Mouse (Mus musculus) midbrain, postnatal 0 days (tissue): ENCODE measurements around the gene Dedd2. TPM values are rescaled to one million over a fixed set of nuclear protein-coding genes. Genes with fewer than 3 reads are reported as not detected.

Experiments used
- ATAC-seq: fragments of 200-750 bp; cut with Nextera tagmentation; 2 replicates; pipeline ENCODE4 v1.8.0; 2017; ENCODE audit warnings: moderate number of reproducible peaks, mild to moderate bottlenecking, moderate TSS enrichment, moderate library complexity; ENCODE audit not compliant: low FRiP score
- DNase-seq: peaks from one replicate; pipeline ENCODE4 v3.0.0-alpha.2; 2015; ENCODE audit warnings: low spot score
- H3K27ac ChIP-seq: fragments of 300-500 bp; sonication (generic); 2 replicates; pipeline ENCODE4 v1.5.1; 2014; ENCODE audit warnings: low read depth, mild to moderate bottlenecking, low read length, mixed read lengths
- H3K27me3 ChIP-seq: fragments of 300-500 bp; sonication (generic); 2 replicates; pipeline ENCODE4 v1.6.1; 2014; ENCODE audit warnings: low read length, control low read depth, mixed read lengths; ENCODE audit not compliant: insufficient read depth
- H3K36me3 ChIP-seq: fragments of 300-500 bp; sonication (generic); 2 replicates; pipeline ENCODE4 v1.6.1; 2014; ENCODE audit warnings: low read length, control low read depth, mixed read lengths; ENCODE audit not compliant: insufficient read depth
- H3K4me1 ChIP-seq: fragments of 300-500 bp; sonication (generic); 2 replicates; pipeline ENCODE4 v1.6.1; 2014; ENCODE audit warnings: mild to moderate bottlenecking, control low read depth, antibody characterized with exemption, low read length, mixed read lengths; ENCODE audit not compliant: insufficient read depth
- H3K4me2 ChIP-seq: fragments of 300-500 bp; sonication (generic); 2 replicates; pipeline ENCODE4 v1.6.1; 2014; ENCODE audit warnings: low read depth, mild to moderate bottlenecking, low read length, mixed read lengths; ENCODE audit not compliant: poor library complexity, severe bottlenecking
- H3K4me3 ChIP-seq: fragments of 300-500 bp; sonication (generic); 2 replicates; pipeline ENCODE4 v1.5.1; 2014; ENCODE audit warnings: low read depth, mild to moderate bottlenecking, low read length, moderate library complexity
- H3K9ac ChIP-seq: fragments of 300-500 bp; sonication (generic); replicated peaks from 2 replicates; pipeline ENCODE4 v1.6.1; 2014; ENCODE audit warnings: mild to moderate bottlenecking, low read length, moderate library complexity, mixed read lengths; ENCODE audit not compliant: poor library complexity, severe bottlenecking
- H3K9me3 ChIP-seq: fragments of 300-500 bp; sonication (generic); 2 replicates; pipeline ENCODE4 v1.6.1; 2016; ENCODE audit warnings: low read length, control low read depth
- CTCF ChIP-seq: IDR thresholded peaks from 2 replicates; pipeline ENCODE4 v1.5.1; 2016; ENCODE audit warnings: antibody characterized with exemption, mild to moderate bottlenecking
- WGBS: fragments of 180-500 bp; shearing (Covaris S2); extraction: QIAGEN DNeasy Blood & Tissue Kit; methylation state at CpG from one replicate; pipeline ENCODE4 v1.1.7; 2014; 5-methylcytosine and 5-hydroxymethylcytosine counted together
- polyA plus RNA-seq: library from polyadenylated mRNA; unstranded; fragments of >200 nt; fragmentation: Nextera tagmentation; extraction: Ambion mirVana; gene quantifications from 2 replicates; pipeline ENCODE4 v1.2.1, GENCODE M21; 2015
- total RNA-seq: library from RNA; depleted of rRNA; stranded (reverse); fragments of >200 nt; gene quantifications from 2 replicates; pipeline ENCODE4 v1.2.3, GENCODE M21; 2014

Gene Dedd2
- total and polyA plus RNA-seq, 2 experiments from 2014 or later, result 17.7 to 27.8 TPM

DNA sequence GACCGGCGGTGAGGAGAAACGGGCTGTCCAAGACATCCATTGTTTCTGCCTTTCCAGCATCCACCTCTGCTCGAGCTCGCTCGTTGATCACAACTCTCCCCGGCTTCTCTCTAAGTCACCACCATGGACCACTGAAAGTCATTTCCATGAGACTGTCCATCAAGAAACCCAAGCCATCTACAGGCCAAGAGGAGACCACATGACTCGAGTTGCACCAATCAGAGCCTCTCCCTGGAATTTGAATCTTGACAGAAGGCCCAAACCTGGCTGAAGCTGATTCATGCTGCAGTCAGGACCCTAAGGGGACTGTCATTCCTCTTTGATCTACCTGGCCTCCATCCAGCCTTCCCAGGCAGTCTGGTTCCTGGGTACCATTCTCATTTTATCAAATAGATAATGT is 28.3 kb downstream of the Dedd2 start:
- Histone ChIP-seq H3K4me1 (no peaks in the 10 kb centered on the region), H3K4me3 (no peak overlapping the region), H3K9ac (no peak overlapping the region), H3K36me3 (no peaks in the 10 kb centered on the region), H3K27me3 (no peaks in the 10 kb centered on the region), H3K9me3 (no peaks in the 10 kb centered on the region), H3K4me2 (no peak overlapping the region), H3K27ac (no peak overlapping the region)
- TF ChIP-seq CTCF, result no peak
- 71% methylated on average over 8 of the region's 8 CpGs for WGBS
- peak; percentile 80 for ATAC-seq
- DNase-seq, result peak; percentile 64

DNA sequence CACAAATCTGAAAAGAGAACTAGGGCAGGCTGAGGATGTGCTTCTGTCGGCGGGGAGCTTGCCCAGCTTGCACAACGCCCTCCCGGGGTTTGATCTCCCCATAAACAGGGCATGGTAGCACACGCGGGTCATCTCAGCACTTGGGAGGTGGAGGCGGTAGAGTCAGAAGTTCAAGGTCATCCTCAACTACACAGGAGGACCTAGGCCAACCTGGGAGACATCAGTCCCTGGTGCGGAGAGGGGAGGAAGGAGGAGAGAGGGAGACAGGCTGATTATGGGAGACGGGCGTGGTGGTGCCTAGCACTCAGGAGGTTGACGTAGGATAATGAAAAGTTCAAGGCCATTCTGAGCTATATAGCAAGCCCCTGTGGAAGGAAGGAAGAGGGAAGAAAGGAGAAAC is 29.6 kb downstream of the Dedd2 start:
- Histone ChIP-seq H3K27ac (no peak overlapping the region), H3K9me3 (no peaks in the 10 kb centered on the region), H3K4me3 (no peak overlapping the region), H3K36me3 (no peaks in the 10 kb centered on the region), H3K9ac (no peak overlapping the region), H3K4me1 (no peaks in the 10 kb centered on the region), H3K27me3 (no peaks in the 10 kb centered on the region), H3K4me2 (no peak overlapping the region)
- no peak for TF ChIP-seq CTCF
- ATAC-seq (no peak), DNase-seq (no peak)
- 86% methylated on average over 11 of the region's 11 CpGs for WGBS

GRCm38 (mm10) chr7:25187662-25188650 is 32.5 kb downstream of the Dedd2 start:
- Histone ChIP-seq H3K9ac (no peak overlapping the region), H3K9me3 (no peaks in the 10 kb centered on the region), H3K4me1 (no peaks in the 10 kb centered on the region), H3K4me3 (no peak overlapping the region), H3K27ac (no peak overlapping the region), H3K27me3 (peaks cover 2% of the 10 kb centered on the region; the same call in 1 of the 2 replicates), H3K4me2 (no peak overlapping the region), H3K36me3 (no peaks in the 10 kb centered on the region)
- WGBS, result 32% methylated on average over 21 of the region's 21 CpGs
- TF ChIP-seq CTCF, result peak; percentile 99
- DNase-seq, result peak; percentile 93
- ATAC-seq, result peak; percentile 53; the same call in 1 of the 2 replicates

DNA sequence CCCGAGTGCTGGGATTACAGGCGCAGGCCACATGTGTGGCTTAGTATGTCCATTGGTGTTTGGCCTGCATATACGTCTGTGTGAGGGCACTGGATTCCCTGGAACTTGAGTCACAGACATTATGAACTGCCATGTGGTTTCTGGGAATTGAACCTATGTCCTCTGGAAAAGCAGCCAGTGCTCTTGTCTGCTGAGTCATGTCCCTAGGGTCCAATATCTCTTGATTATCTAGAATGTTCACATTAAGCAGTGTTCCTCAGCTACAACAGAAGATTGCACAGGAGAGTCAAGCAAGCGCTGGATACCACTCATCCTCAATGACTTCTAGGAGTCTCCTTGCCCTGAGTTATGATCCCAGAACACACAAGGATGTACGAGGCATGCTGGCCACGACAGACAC is 36.3 kb downstream of the Dedd2 start:
- H3K27ac ChIP-seq, result no peak overlapping the region
- no peaks in the 10 kb centered on the region for H3K9me3 ChIP-seq
- no peaks in the 10 kb centered on the region for H3K4me1 ChIP-seq
- H3K4me3 ChIP-seq, result no peak overlapping the region
- no peak for TF ChIP-seq CTCF
- WGBS, result 84% methylated on average over 6 of the region's 6 CpGs
- H3K4me2 ChIP-seq, result no peak overlapping the region
- no peak overlapping the region for H3K9ac ChIP-seq
- peaks cover 4% of the 10 kb centered on the region; the same call in 1 of the 2 replicates for H3K27me3 ChIP-seq
- no peaks in the 10 kb centered on the region for H3K36me3 ChIP-seq
- ATAC-seq, result no peak
- DNase-seq, result no peak

DNA sequence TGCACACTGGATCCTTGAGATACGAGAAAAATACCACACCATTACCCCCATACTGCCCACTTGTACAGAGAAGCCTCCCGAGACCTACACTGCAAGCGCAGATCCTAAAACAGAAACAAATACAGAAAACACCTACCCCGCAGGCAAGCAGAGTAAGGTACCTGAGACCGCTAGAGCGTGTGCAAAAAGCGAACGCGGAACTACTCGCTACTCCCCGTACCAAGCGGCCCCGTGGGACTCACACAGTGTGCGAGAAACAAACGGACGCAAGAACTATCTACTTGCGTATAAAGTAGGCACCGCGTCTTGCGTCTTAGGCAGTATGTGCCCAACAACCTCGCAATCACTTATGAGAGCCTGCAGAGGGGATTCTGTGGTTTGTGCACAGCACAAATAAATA is 38.6 kb downstream of the Dedd2 start:
- TF ChIP-seq CTCF, result no peak
- no peak for ATAC-seq
- no peak overlapping the region for H3K27ac ChIP-seq

DNA sequence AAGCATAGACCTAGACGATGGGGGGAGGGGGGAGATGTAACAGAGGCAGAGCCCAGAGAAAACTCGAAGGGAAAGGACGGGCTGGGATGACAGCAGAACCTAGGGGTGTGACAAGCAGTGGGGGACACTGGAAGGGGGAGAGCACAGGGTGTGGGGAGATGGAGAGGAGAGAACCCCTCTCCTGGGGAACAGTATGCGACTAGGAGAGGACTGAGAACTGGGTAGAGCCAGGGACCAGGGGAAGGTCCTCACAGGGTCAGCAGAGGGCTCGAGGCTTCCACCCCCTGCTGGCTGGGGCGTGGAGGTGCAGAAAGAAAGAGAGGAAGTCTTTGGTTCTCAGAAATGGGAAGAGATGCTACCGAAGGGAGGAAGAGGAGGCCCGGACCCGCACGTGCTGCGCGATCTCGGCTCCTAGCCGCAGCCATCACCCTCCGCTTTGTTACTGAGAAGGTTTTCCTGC is 39.1 kb downstream of the Dedd2 start:
- peak; percentile 28 for DNase-seq
- WGBS, result under 1% methylated on average over 15 of the region's 15 CpGs
- TF ChIP-seq CTCF, result peak; percentile 71
- H3K36me3 ChIP-seq, result no peaks in the 10 kb centered on the region
- H3K4me3 ChIP-seq, result peak overlapping the region; percentile 30
- H3K4me1 ChIP-seq, result peaks cover 6% of the 10 kb centered on the region
- H3K4me2 ChIP-seq, result peak overlapping the region; percentile 66
- H3K27me3 ChIP-seq, result peaks cover 4% of the 10 kb centered on the region; the same call in 1 of the 2 replicates
- ATAC-seq, result no peak
- H3K9me3 ChIP-seq, result no peaks in the 10 kb centered on the region
- H3K27ac ChIP-seq, result no peak overlapping the region
- no peak overlapping the region for H3K9ac ChIP-seq

More for the DNA sequence above, 38.6 kb downstream of the Dedd2 start:
- peaks cover 4% of the 10 kb centered on the region; the same call in 1 of the 2 replicates for H3K27me3 ChIP-seq
- H3K36me3 ChIP-seq, result no peaks in the 10 kb centered on the region
- 5% methylated on average over 21 of the region's 21 CpGs for WGBS
- H3K9ac ChIP-seq, result peak overlapping the region; percentile 36
- H3K4me1 ChIP-seq, result peaks cover 6% of the 10 kb centered on the region
- H3K4me2 ChIP-seq, result peak overlapping the region; percentile 66
- H3K9me3 ChIP-seq, result no peaks in the 10 kb centered on the region
- peak; percentile 39 for DNase-seq
- peak overlapping the region; percentile 30 for H3K4me3 ChIP-seq
